8 mouse cellular contexts compared by ENCODE assay signal in the genomic region with DNA sequence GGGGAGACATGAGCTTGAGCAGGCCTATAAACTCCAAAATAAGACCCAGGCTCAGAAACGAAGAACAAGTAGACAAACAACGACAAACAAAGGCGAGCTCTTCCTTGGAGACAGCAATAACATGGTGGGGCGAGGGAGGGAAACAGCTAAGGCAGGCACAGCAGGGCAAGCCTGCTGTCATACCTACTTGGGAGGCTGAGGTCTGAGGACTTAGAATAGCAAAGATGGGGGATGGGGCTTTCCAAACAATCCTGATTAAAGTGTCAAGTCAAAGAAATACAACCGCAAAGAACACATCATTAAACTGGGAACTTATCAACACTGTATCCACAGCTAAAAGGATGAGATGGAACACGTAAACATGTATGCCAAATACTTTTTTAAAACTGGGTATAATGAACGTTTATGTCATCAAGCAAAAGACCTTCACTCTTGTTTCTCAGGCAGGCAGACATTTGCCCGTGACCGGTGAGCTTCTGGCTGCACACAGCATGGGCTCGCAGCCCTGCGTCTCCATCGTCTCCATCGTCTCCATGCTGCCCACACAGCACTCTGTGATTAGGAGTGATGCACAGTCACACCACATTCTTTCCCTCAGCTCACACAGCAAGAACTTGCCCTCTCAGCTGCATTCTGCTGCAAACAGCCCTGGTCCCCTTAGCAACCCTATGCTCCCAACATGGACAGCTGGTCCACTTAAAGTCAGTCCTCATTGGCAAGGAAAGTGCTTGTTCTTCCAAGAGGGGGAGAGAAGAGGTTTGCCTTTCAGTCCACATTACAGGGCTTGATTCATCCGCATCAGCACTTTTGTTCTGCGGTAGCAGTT. TPM values are rescaled to one million over a fixed set of nuclear protein-coding genes. Genes with fewer than 3 reads are reported as not detected.
DNase-seq lines count a peak whose midpoint lies in the region; ATAC-seq and TF ChIP-seq lines count a peak whose summit lies in the region.

No protein-coding gene starts in this region.

- no peaks in the 10 kb centered on the region for H3K9me3 ChIP-seq in kidney, embryonic 15.5 days (replicated peaks)
- H3K9me3 ChIP-seq in lung, postnatal 0 days (ENCODE audit: low read length): no peaks in the 10 kb centered on the region
- no peaks in the 10 kb centered on the region for H3K9me3 ChIP-seq in stomach, embryonic 14.5 days (ENCODE audit: control insufficient read depth, low read depth, low read length)

- TF ChIP-seq EP300 in lung, postnatal 0 days (IDR thresholded peaks at IDR 0.05): no peak

- peak; percentile 21; the same call in 1 of the 2 replicates for TF ChIP-seq CTCF in lung, postnatal 0 days (IDR thresholded peaks at IDR 0.05)

- peak; percentile 29 for DNase-seq in cerebellum, adult 11-12 months
- no peak for DNase-seq in cerebellum, adult 11 months
- peak; percentile 70 for DNase-seq in embryo, embryonic 11 days
- DNase-seq in heart, adult 8-10 months (ENCODE audit: low spot score): peak; percentile 38
- DNase-seq in lung, postnatal 0 days (ENCODE audit: low spot score): peak; percentile 96

- H3K9ac ChIP-seq in kidney, embryonic 15.5 days: no peak overlapping the region
- H3K9ac ChIP-seq in lung, postnatal 0 days (replicated peaks; ENCODE audit: low read depth): no peak overlapping the region
- H3K9ac ChIP-seq in stomach, embryonic 14.5 days (replicated peaks; ENCODE audit: low read depth, low read length): no peak overlapping the region

- peaks cover 9% of the 10 kb centered on the region for H3K4me1 ChIP-seq in kidney, embryonic 15.5 days
- no peaks in the 10 kb centered on the region for H3K4me1 ChIP-seq in lung, postnatal 0 days (ENCODE audit: insufficient read depth, low read depth, low read length)
- peaks cover 8% of the 10 kb centered on the region; the same call in 1 of the 2 replicates for H3K4me1 ChIP-seq in stomach, embryonic 14.5 days (ENCODE audit: control insufficient read depth, insufficient read depth, low read length)

- no peak overlapping the region for H3K4me3 ChIP-seq in kidney, embryonic 15.5 days (replicated peaks)
- no peak overlapping the region for H3K4me3 ChIP-seq in lung, postnatal 0 days (ENCODE audit: low read depth, low read length)
- H3K4me3 ChIP-seq in stomach, embryonic 14.5 days (ENCODE audit: low read depth, low read length): no peak overlapping the region

- H3K27me3 ChIP-seq in kidney, embryonic 15.5 days: no peaks in the 10 kb centered on the region
- no peaks in the 10 kb centered on the region for H3K27me3 ChIP-seq in lung, postnatal 0 days (replicated peaks; ENCODE audit: insufficient read depth, low read length)
- H3K27me3 ChIP-seq in stomach, embryonic 14.5 days (ENCODE audit: control insufficient read depth, insufficient read depth, low read length): no peaks in the 10 kb centered on the region

- H3K27ac ChIP-seq in kidney, embryonic 15.5 days: peak overlapping the region; percentile 34
- H3K27ac ChIP-seq in lung, postnatal 0 days (ENCODE audit: low read length): peak overlapping the region; percentile 73
- no peak overlapping the region for H3K27ac ChIP-seq in stomach, embryonic 14.5 days (ENCODE audit: low read length)

- peaks cover 17% of the 10 kb centered on the region for H3K36me3 ChIP-seq in kidney, embryonic 15.5 days
- no peaks in the 10 kb centered on the region; the same call in 1 of the 2 replicates for H3K36me3 ChIP-seq in lung, postnatal 0 days (ENCODE audit: insufficient read depth, low read length)
- peaks cover 6% of the 10 kb centered on the region; the same call in 1 of the 2 replicates for H3K36me3 ChIP-seq in stomach, embryonic 14.5 days (ENCODE audit: control insufficient read depth, insufficient read depth, low read length)

- peak; percentile 70 for ATAC-seq in kidney, embryonic 15.5 days (replicated peaks; ENCODE audit: low FRiP score)
- ATAC-seq in lung, postnatal 0 days: peak; percentile 99
- peak; percentile 56; the same call in 1 of the 2 replicates for ATAC-seq in stomach, embryonic 14.5 days (ENCODE audit: insufficient number of reproducible peaks, insufficient read depth, low FRiP score, low read depth)
- ATAC-seq in megakaryocyte-erythroid progenitor cell, adult 5-6 weeks (replicated peaks; ENCODE audit: low FRiP score, low TSS enrichment, poor library complexity, severe bottlenecking): no peak

- no peak overlapping the region for H3K4me2 ChIP-seq in kidney, embryonic 15.5 days
- no peak overlapping the region for H3K4me2 ChIP-seq in lung, postnatal 0 days (replicated peaks; ENCODE audit: low read depth, low read length)
- H3K4me2 ChIP-seq in stomach, embryonic 14.5 days (replicated peaks; ENCODE audit: low read depth, low read length): no peak overlapping the region

- WGBS in kidney, embryonic 15.5 days: 44% methylated on average over 15 of the region's 15 CpGs
- 26% methylated on average over 15 of the region's 15 CpGs for WGBS in lung, postnatal 0 days
- 33% methylated on average over 15 of the region's 15 CpGs for WGBS in stomach, embryonic 14.5 days

RNA-seq across cellular contexts. Expression of a gene that starts 31.1 kb away (rescaled TPM):
- 100 to 1,000 TPM; 108 to 128 (median 121) TPM for total RNA-seq in heart, adult 8-10 months (2022)
- 258 and 266 TPM in 2 replicates for polyA plus RNA-seq in kidney, embryonic 15.5 days (2015; fragmentation: Nextera tagmentation; extraction: Ambion mirVana)
- 107 and 109 TPM in 2 replicates for polyA plus RNA-seq in lung, postnatal 0 days (2015; fragmentation: Nextera tagmentation; extraction: Ambion mirVana)
- 227 and 238 TPM in 2 replicates for polyA plus RNA-seq in stomach, embryonic 14.5 days (2014; fragmentation: Nextera tagmentation; extraction: Ambion mirVana)
- total RNA-seq in megakaryocyte-erythroid progenitor cell, adult 5-6 weeks (2014; fragmentation: Nextera tagmentation): 545 and 559 TPM in 2 replicates
- total RNA-seq in megakaryocyte-erythroid progenitor cell, adult 5-6 weeks (2017): 707 and 779 TPM in 2 replicates

RNA-seq across cellular contexts. Expression of a gene that starts 49.6 kb away (rescaled TPM):
- 100 to 1,000 TPM; 159 to 208 (median 180) TPM for total RNA-seq in heart, adult 8-10 months (2022)
- not detected in 2 replicates for polyA plus RNA-seq in kidney, embryonic 15.5 days (2015; fragmentation: Nextera tagmentation; extraction: Ambion mirVana)
- 0.45 and 0.58 TPM in 2 replicates for polyA plus RNA-seq in lung, postnatal 0 days (2015; fragmentation: Nextera tagmentation; extraction: Ambion mirVana)
- polyA plus RNA-seq in stomach, embryonic 14.5 days (2014; fragmentation: Nextera tagmentation; extraction: Ambion mirVana): not detected in 2 replicates
- not detected in 2 replicates for total RNA-seq in megakaryocyte-erythroid progenitor cell, adult 5-6 weeks (2014; fragmentation: Nextera tagmentation)
- not detected in 2 replicates for total RNA-seq in megakaryocyte-erythroid progenitor cell, adult 5-6 weeks (2017)

RNA-seq across cellular contexts. Expression of a gene that starts 53.6 kb away (rescaled TPM):
- 10 to 100 TPM; 15.2 to 16.8 (median 15.9) TPM for total RNA-seq in heart, adult 8-10 months (2022)
- polyA plus RNA-seq in kidney, embryonic 15.5 days (2015; fragmentation: Nextera tagmentation; extraction: Ambion mirVana): 17.0 and 17.8 TPM in 2 replicates
- 18.8 and 21.9 TPM in 2 replicates for polyA plus RNA-seq in lung, postnatal 0 days (2015; fragmentation: Nextera tagmentation; extraction: Ambion mirVana)
- 37.4 and 40.3 TPM in 2 replicates for polyA plus RNA-seq in stomach, embryonic 14.5 days (2014; fragmentation: Nextera tagmentation; extraction: Ambion mirVana)
- total RNA-seq in megakaryocyte-erythroid progenitor cell, adult 5-6 weeks (2014; fragmentation: Nextera tagmentation): 20.7 and 22.7 TPM in 2 replicates
- total RNA-seq in megakaryocyte-erythroid progenitor cell, adult 5-6 weeks (2017): 9.6 and 22.9 TPM in 2 replicates
